Mouse (Mus musculus) testis, adult 2 months (tissue): ENCODE results near the gene Lgals4.

Experiments
- CTCF ChIP-seq: fragments of 200-500 bp; IDR thresholded peaks from 2 replicates; pipeline ENCODE4 v1.5.1; 2012; ENCODE audit warnings: low read depth, mild to moderate bottlenecking, inconsistent platforms, low read length, moderate library complexity; ENCODE audit not compliant: control insufficient read depth, insufficient read depth, insufficient replicate concordance
- POLR2A ChIP-seq: fragments of 200-500 bp; IDR thresholded peaks from 2 replicates; pipeline ENCODE4 v1.6.1; 2012; ENCODE audit warnings: low read depth, mild to moderate bottlenecking, inconsistent platforms, low read length, moderate library complexity; ENCODE audit not compliant: control insufficient read depth

GRCm38 (mm10) chr7:28877155-28877554 lies 43.5 kb downstream of the Lgals4 start:
- TF ChIP-seq CTCF (no peak), POLR2A (no peak)
